Mouse (Mus musculus) gastrocnemius, postnatal 25 days (tissue): ENCODE results near the gene Kif3a. TPM values are rescaled to one million over a fixed set of nuclear protein-coding genes. Genes with fewer than 3 reads are reported as not detected.
"Not testable (repeated sequence)": the region's sequence is repeated elsewhere in the genome, so short reads cannot be mapped to it uniquely, and the experiment has no call there.

Experiments used
- DNase-seq: peaks from one replicate; pipeline ENCODE4 v3.0.0; 2022
- total RNA-seq, 2 experiments: library from RNA; stranded (reverse); gene quantifications; 1 replicate in 1 of 2; 2 replicates in 1 of 2; pipeline ENCODE4 v1.2.3; 2021

Kif3a gene
- total RNA-seq, 2 experiments from 2014 or later: 4.0 to 5.3 TPM

DNA sequence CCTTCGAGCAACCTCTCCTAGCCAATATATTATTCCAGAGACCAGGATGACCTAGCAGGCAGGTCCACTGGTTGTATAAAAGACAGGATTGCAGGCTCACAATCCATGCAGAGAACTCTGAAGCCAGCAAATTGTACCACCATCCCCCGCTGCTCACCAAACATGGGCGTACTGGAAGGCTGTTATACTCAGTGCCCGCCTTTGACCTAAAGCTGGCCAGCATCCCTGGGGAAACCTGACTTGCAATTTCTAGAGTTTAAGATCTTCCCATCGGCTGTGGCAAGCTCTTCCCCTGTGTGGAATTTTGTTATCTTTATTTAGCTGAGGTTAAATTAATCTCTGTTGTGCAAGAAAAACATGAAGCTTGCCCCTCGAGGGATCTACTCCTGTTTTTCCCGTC is 24.2 kb upstream of the Kif3a start:
- DNase-seq: no peak

DNA sequence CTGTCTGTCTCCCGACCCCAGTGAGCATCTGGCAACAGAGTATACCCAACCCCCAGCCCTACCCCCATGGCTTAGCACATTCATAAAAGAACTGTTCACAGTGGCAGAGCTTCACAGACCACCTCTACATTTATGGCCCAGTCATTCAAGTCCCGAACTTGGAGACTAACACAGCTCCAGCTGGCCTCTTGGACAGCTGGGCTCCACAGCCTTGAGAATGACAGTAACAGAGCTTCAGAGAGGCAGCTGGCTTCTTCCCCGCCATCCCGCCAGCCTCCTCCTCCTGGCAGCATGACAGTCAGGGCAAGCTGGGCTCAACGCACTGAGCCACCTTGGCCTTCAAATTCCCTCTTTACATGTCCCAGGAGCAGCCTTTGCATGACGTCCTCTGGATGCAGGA is 20.9 kb upstream of the Kif3a start:
- DNase-seq: peak; percentile 41

DNA sequence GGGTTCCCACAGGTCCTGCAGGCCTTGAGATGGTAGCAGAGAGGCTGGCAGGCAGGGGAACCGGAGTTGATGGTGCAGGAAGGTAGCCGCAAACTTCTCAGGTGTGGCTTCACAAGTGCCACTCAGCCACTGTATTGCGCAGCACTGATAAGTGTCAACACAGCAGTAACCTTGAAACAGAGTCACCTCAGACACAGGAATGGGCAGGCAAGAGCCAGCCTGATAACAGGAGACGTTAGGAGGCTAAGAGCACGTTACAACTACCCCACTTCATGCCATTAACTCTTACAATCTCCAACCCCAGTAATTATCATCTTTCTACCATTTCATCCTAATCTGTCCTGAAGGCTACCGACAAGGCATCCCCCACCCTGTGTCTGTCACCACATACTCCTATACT is 19.6 kb upstream of the Kif3a start:
- no peak for DNase-seq

DNA sequence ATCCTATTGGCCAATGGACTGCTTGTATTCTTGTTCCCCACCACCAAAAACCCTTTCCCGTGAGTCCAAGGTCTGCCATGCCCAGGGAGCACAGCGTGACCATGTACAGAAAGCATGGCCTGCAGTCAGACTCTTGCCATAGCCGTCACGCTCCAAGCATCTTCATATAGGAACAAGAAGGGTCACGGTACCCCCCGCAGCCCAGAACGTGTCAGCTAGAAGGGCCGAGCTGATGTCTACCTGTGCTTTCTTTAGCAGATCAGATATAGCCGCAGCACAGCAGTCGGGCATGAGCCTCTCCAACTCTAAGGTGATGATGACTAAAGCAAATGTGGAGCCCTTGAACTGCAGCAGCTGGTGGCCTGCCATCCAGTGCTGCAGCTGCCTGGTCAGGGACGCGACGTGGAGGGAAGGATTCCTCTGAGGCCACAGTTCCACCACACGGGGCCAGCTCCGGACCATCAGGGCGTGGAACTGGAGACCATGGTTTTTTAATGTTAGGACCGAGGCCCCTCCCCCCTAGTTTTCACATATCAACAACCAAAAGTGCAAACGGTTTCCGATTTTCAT is 19.1 kb upstream of the Kif3a start:
- no peak for DNase-seq

DNA sequence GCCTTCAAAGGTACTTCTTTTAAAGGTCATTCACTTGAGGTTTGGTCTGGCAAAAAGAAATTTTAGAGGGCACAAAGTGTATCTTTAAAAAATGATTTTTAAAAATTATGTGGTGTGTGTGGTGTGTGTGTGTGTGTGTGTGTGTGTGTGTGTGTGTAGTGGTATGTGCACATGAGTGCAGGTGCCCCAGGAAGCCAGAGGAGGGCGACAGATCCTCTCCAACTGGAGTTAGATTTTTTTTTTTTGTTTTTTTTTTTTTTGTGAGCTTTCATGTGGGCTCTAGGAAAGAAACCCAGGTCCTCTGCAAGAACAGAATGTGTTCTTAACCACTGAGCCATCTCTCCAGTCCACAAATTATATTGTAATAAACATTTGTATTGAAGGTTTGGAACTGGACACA is 16.5 kb upstream of the Kif3a start:
- DNase-seq: no peak

DNA sequence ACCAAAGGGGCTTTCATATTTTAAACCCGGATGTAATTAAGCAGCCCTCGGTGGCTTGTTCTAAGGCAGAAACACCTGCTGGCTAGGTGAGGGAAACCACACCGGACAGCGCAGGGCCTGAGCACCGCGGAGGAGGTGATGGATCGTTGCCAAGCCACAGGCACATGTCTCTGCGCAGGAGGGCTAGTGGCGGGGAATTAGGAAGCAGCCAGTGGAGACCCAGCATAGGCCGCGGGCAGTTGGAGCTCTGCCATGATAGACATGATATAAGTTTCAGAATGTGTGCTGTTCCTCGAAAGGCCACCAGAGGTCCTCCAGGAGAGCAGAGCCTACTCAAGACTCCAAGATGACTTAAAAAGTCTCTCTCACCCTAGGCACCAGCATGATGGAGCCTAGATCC is 15.4 kb upstream of the Kif3a start:
- no peak for DNase-seq

DNA sequence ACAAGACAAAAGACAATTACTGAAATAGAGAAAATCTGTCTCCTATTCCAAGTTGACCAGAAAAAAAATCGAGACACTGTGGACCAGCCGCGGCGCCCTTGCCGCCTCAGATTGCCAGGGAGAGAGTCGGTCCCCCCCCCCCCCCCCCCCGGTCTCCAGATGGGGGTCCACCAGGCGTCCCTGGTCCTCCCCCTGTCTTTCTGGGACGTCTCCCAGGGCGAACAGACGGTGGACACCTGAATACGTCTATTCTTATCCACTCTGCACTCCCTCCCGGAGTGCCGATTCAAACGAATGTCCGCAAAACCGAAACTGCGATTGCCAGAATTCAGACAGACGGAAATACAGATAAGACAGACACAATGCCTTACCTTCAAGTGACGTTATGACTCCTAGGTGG is 10.7 kb upstream of the Kif3a start:
- not testable (repeated sequence) for DNase-seq

DNA sequence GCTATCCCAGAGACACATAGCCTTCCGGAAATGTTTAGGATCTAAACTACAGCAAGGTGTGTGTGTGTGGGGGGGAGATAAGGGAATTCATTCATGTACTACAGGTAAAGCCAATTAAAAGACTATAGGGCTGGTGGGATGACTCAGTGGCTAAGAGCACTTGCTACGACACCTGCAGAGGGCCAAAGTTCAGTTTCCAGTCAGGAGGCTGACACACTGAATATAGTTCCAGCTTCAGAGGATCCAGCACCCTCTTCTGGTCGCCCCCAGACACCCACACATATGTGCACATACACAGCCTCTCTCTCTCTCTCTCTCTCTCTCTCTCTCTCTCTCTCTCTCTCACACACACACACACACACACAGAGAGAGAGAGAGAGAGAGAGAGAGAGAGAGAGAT is 9.2 kb upstream of the Kif3a start:
- not testable (repeated sequence) for DNase-seq

DNA sequence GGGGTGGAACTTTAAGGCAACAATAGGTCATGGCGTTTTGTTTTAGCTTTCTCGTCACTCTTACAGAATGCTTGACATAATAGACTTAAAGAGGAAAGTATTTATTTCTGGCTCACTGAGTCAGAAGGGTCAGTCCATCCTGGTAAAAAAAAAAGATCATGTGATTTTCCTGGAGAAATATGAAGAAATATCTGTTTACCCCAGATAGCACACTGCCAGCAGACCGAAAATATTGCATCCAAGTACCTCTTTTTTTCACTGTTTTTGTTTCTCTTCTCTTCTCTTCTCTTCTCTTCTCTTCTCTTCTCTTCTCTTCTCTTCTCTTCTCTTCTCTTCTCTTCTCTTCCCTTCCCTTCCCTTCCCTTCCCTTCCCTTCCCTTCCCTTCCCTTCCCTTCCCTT is 7.2 kb upstream of the Kif3a start:
- DNase-seq: not testable (repeated sequence)

DNA sequence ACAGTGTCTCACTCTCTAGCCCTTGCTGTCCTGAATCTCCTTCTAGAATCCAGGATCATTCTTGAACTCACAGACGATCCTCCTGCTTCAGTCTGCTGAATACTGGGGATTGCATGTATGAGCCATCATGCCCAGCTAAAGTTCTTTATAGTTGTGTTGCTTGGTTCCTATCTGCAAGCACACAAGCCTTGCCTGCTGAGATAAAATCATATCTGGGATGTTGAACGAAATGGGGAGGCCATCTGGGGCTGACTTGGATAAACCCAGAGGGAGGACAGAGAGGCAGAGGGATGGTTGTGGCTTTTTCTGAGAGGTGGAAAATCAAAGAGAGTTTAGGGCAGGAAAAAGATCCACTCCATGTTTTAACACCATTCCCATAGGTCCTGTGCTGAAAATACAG is 5.2 kb upstream of the Kif3a start:
- DNase-seq: no peak

DNA sequence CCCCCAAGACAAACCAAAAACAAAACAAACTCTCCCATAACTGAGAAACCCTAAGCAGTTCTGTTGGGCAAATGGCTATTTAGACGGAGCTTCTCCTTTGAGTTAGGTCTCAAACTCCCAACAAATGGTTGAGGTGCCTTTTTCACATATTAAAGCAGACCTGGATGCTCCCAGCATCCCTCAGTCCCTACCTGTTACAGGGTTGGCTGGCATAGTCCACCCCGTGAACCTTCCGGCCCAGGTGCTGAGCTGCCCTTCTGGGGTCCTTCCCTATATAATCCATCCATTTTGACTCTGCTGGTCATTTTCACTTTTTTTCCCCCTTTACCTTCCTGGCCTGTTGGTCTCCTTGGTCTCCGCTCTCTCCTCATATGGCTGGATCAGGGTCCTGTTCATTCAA is 533 bp upstream of the Kif3a start:
- DNase-seq: no peak

DNA sequence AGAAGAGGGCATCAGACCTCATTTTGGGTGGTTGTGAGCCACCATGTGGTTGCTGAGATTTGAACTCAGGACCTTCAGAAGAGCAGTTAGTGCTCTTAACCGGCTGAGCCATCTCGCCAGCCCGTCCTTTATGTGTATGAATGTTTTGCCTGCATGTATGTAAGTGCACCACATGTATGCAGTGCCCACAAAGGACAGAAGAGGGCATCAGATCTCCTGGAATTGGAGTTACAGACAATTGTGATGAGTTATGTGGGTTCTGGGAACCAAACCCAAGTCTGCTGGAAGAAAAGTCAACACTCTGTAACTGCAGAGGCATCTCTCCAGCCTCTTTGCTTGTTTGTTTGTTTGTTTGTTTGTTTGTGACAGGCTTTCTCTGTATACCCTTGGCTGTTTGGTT is 13.4 kb downstream of the Kif3a start:
- no peak for DNase-seq

DNA sequence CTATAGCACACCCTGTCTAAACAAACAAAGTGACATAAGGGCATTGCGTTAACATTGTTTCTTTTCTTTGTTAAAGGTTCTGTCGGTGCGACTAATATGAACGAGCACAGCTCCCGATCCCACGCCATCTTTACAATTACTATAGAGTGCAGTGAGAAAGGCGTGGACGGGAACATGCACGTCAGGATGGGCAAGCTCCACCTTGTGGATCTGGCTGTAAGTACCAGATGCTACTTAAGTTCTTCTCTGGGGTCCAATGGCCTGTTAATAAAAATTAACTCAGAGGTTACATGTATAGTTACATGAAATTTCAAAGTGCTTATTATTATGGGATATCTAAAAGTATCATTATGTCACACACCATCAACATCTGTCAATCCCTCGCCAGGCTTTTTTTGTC is 16.0 kb downstream of the Kif3a start:
- DNase-seq: no peak

DNA sequence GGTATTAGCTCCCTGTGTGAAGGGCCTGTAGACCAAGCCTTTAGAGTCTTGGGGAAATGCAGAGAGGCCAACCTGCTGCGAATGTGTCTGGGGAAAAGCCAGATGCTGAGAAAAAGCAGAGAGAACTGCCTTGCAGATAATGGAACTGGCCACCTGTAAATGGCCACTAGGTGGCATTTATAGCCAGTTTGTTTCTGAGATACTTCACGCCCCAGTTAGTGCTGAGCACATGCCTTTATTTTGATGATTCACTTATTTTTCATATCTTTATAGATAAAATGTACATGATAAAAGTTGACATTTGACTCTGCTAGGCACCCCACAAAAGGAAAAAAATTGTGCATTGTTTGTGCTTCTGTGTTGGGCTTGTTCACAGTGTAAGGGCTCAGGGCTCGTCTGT is 17.7 kb downstream of the Kif3a start:
- no peak for DNase-seq

DNA sequence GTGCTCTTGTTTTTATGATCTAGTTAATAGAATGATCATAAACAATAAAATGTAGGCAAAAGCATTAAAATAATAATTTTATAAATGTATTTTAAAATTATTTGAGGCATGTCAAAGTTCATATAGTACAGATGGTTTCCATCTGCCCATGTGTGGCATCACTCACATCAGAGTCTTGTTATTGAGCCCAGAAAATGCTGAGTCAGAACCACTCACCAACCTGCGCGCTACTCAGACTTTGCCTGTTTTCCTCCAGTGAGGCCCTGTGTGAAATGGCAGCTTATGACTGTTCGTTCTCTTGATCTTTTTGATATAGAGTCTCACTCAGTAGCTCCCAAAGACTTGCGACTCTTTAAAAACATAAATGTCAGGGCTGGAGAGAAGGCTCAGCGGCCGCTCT is 18.3 kb downstream of the Kif3a start:
- DNase-seq: no peak

DNA sequence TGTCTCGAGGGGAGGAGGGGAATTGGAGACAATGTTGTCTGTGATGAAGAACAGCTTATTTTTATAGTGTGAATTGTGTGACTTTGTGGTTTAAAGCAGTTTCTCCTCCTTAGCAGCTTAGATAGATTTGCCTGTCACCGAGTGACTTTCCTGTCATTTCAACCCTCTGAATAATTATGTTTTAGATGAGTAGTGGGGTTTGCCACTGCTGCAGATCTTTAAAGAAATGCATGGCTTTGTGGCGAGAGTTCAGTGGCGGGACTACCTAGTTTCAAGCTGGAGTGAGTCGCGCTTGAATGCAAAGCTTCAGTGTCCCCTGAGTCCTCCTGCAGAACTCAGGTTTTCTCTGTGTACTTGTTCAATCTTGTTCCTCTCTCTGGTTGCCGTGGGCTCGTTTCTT is 21.1 kb downstream of the Kif3a start:
- DNase-seq: no peak

DNA sequence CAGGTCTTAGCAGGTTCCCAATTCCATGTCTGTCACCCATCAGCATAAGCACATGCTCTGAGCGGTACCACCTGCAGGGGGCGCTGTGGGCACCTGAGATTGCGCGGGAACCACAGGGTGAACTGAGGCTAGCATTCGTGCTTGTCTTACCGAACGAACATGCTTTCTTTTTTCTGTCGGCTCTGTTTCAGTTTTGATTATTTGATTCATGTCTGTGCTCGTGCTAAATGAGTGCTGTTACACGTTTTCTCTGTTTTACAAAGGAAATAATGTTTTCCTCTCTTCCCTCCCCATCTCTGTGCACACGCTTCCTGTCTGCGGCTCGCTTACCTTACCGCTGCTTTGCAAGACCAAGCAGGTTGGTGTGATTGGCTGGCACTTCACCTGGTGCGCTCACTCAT is 23.2 kb downstream of the Kif3a start:
- peak; percentile 11 for DNase-seq

DNA sequence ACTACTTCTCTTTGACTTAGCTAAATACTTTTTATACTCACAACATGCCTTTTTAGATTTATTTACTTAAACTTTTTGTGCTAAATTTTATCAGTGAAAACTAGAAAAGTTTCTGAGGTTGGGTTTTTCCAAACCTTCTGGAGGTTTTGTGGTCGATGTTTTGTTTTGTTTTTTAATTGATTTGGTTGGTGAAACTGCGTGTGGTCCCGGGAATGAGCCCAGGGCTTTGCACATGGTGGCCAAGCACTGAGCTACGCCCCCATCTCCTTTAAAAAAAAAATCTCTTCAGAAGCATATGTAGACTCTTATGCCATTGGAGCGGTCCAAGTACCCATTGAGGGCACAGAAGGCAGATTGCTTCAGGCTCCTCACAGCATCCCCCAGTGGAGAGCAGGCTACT is 23.9 kb downstream of the Kif3a start:
- no peak for DNase-seq

DNA sequence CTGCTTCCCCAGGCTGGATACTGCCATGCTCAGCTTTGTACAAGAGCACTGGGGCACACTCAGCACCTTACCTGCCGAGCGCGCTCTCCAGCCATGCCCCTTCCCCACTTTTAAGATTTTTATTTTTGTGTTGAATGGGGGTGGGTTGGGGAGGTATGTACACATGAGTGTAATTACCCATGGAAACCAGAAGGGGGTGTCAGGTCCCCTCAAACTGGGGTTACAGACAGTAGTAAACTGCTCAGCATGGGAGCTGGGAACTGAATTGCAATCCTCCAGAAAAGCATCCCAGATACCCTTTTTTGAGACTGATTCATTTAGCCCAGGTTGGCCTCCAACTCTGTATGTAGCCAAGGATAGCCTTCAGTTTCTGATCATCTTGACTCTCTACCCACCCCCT is 37.8 kb downstream of the Kif3a start:
- no peak for DNase-seq

DNA sequence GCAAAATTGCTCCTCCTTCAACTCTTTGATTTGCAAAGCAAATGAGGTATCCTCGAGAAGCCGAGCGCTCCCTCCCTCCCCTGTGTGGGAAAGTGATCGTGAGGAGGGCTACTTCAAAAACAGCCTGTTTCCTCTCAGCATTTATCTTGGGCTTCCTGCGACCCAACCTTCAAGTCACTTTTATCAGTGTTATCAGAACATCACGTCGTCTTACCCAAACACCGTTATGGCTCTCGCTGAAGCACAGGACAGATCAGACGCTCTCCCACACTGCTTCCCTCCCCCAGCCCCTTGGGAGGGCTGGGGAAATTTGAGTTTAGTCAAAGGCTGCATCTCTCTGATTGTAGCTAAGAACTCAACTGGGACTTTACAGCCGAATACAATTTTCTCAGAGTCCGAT is 38.4 kb downstream of the Kif3a start:
- no peak for DNase-seq

DNA sequence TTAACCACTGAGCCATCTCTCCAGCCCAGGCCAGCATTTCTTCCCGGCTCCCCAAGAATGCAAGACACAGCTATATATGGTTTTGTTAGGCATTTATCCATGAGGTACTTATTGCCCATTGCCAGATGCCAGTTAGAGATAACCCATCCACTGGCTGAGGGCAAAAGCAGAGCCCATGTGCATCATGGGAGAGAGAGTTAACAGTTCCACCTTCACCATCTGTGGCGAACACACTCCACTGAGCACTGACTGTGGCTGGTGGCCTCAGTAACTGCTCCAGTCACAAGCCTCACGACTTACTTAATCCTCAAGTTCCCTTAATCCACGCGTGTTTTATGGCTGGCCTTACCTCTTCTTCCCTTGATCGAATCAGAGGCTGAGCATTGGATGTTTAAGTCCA is 42.1 kb downstream of the Kif3a start:
- no peak for DNase-seq

DNA sequence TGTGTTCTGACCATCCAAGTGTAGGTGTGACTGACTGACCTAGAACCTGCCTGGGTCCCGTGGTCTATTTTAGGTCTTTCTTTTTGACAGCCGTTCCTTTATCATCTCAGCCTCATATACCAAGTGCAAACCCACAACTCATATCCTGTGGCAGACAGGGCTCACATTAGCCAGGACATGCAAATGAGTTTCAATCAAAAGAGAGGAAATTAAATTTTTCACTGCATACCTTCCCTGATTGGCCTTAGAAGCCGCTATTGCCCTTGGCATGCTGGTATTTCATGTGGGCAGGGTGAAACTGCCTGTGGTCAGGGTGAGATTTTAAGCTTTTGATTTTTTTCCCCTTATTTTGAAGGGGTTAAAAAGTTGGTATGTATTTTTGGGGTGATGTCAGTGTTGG is 42.5 kb downstream of the Kif3a start:
- no peak for DNase-seq

DNA sequence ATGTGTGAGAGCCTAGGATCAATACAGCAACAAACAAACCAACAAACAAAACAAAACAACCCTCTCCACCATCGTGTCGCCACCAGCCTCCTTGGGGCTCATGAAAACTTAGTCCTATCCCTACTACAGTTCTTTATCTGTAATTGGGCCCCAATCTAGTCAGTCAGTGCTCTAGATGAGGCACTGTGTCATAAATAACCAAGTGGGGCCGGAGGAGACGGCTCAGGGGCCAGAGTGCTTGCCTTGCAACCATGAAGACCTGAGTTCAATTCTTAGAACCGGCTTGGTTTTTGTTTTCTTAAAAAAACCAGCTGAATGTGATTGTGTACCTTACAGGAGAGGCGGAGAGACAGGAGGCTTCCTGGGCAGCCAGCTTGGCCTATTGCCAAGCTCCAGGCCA is 48.0 kb downstream of the Kif3a start:
- no peak for DNase-seq

DNA sequence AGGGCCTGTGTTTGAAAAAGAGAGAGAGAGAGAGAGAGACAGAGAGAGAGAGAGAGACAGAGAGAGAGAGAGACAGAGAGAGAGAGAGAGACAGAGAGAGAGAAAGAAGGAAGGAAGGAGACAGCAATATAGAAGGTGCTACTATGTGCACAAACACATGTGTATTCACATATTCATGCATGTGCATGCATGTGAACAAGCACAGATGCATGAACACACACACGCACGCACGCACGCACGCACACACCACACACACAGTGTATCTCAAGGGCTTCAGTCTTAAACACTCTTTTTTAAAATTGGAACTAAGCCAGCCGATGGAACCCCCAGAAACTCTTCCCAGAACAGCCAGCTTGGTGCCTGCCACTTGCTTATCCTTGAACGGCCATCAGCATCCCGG is 48.4 kb downstream of the Kif3a start:
- no peak for DNase-seq
